19 mouse cellular contexts compared by ENCODE assay signal in genomic region chr10:42537571-42538316, GRCm38 (mm10). TPM values are rescaled to one million over a fixed set of nuclear protein-coding genes. Genes with fewer than 3 reads are reported as not detected.
DNase-seq lines count a peak whose midpoint lies in the region; ATAC-seq and TF ChIP-seq lines count a peak whose summit lies in the region.
"Had no signal": no experiment of that assay in that cellular context is flagged by ENCODE, and none has a peak within 500 bp of the region (broad histone marks: within the 10 kb centered on the region; RNA-seq: fewer than 3 reads in every experiment).

No protein-coding gene starts in this region.

- no peaks in the 10 kb centered on the region; the same call in 1 of the 2 replicates for H3K27me3 ChIP-seq in hindbrain, embryonic 10.5 days (ENCODE audit: insufficient read depth, poor library complexity, severe bottlenecking)
- H3K27me3 ChIP-seq in hindbrain, embryonic 12.5 days, result no peaks in the 10 kb centered on the region
- no peaks in the 10 kb centered on the region for H3K27me3 ChIP-seq in erythroblast, embryonic 14.5 days (ENCODE audit: control insufficient read depth)
- H3K27me3 ChIP-seq in liver, postnatal 0 days (ENCODE audit: insufficient read depth, low read length), result no peaks in the 10 kb centered on the region
- no peaks in the 10 kb centered on the region for H3K27me3 ChIP-seq in kidney, adult 2 months (replicated peaks; ENCODE audit: control insufficient read depth, insufficient read depth, low read length)

- no peak for ATAC-seq in hindbrain, embryonic 12.5 days (ENCODE audit: low FRiP score)
- peak; percentile 95 for ATAC-seq in liver, postnatal 0 days
- ATAC-seq: CD4-positive, CD25-positive, alpha-beta regulatory T cell, adult 4 months; midbrain, embryonic 15.5 days had no signal

- H3K9me3 ChIP-seq in hindbrain, embryonic 10.5 days, result no peaks in the 10 kb centered on the region
- H3K9me3 ChIP-seq in hindbrain, embryonic 12.5 days (replicated peaks), result no peaks in the 10 kb centered on the region
- peaks cover 2% of the 10 kb centered on the region; the same call in 1 of the 2 replicates for H3K9me3 ChIP-seq in erythroblast, embryonic 14.5 days (ENCODE audit: control insufficient read depth, low read length)
- no peaks in the 10 kb centered on the region for H3K9me3 ChIP-seq in liver, postnatal 0 days (ENCODE audit: low read length)
- H3K9me3 ChIP-seq: midbrain, embryonic 15.5 days; neural tube, embryonic 13.5 days had no signal

- H3K4me2 ChIP-seq in hindbrain, embryonic 12.5 days (replicated peaks), result no peak overlapping the region
- peak overlapping the region; percentile 49 for H3K4me2 ChIP-seq in liver, postnatal 0 days (ENCODE audit: low read depth, low read length)
- H3K4me2 ChIP-seq: hindbrain, embryonic 14.5 days; midbrain, embryonic 15.5 days; neural tube, embryonic 13.5 days had no signal

- WGBS in hindbrain, embryonic 10.5 days, result 84% methylated on average over 9 of the region's 9 CpGs
- 88% methylated on average over 9 of the region's 9 CpGs for WGBS in hindbrain, embryonic 12.5 days
- 63% methylated on average over 9 of the region's 9 CpGs for WGBS in bone marrow, adult 2 months
- WGBS in liver, postnatal 0 days (ENCODE audit: insufficient replicate concordance), result 58% methylated on average over 9 of the region's 9 CpGs
- 87% methylated on average over 9 of the region's 9 CpGs for WGBS in kidney, adult 2 months

- no peak for TF ChIP-seq POLR2A in bone marrow, adult 2 months (IDR thresholded peaks at IDR 0.05; ENCODE audit: borderline replicate concordance, control insufficient read depth, low read depth, low read length)
- no peak for TF ChIP-seq POLR2A in kidney, adult 2 months (IDR thresholded peaks at IDR 0.05; ENCODE audit: low read depth, low read length)

- no peak for TF ChIP-seq CTCF in bone marrow, adult 2 months (IDR thresholded peaks at IDR 0.05; ENCODE audit: control insufficient read depth, insufficient read depth, low read length)
- TF ChIP-seq CTCF in liver, postnatal 0 days (IDR thresholded peaks at IDR 0.05; ENCODE audit: low read depth), result no peak
- no peak for TF ChIP-seq CTCF in kidney, adult 2 months (conservative IDR thresholded peaks at IDR 0.05; ENCODE audit: insufficient read depth, insufficient read length, low read depth, low read length)

- H3K9ac ChIP-seq in hindbrain, embryonic 12.5 days, result no peak overlapping the region
- H3K9ac ChIP-seq in liver, postnatal 0 days (replicated peaks), result peak overlapping the region; percentile 57
- H3K9ac ChIP-seq: hindbrain, embryonic 14.5 days; midbrain, embryonic 15.5 days; neural tube, embryonic 13.5 days had no signal

- no peak for DNase-seq in hindbrain, embryonic 10.5 days (ENCODE audit: low spot score)
- DNase-seq in liver, postnatal 0 days, result peak; percentile 57
- DNase-seq in layer of hippocampus, postnatal 14 days (ENCODE audit: low spot score in 2 of 2), result no peak
- no peak for DNase-seq in kidney, adult 2 months
- DNase-seq: cerebellum, postnatal 36 days; heart, adult 18-20 months; layer of hippocampus, adult 9-11 months; lung, postnatal 10 days; thymus, postnatal 14 days had no signal

- H3K4me3 ChIP-seq in hindbrain, embryonic 10.5 days, result no peak overlapping the region
- no peak overlapping the region for H3K4me3 ChIP-seq in hindbrain, embryonic 12.5 days
- no peak overlapping the region for H3K4me3 ChIP-seq in bone marrow, adult 2 months (replicated peaks; ENCODE audit: control insufficient read depth, low read depth, low read length)
- H3K4me3 ChIP-seq in erythroblast, embryonic 14.5 days (replicated peaks), result peak overlapping the region; percentile 38
- no peak overlapping the region for H3K4me3 ChIP-seq in liver, postnatal 0 days (ENCODE audit: low read depth, low read length)
- H3K4me3 ChIP-seq in kidney, adult 2 months (ENCODE audit: insufficient read depth, low read depth, low read length), result no peak overlapping the region
- H3K4me3 ChIP-seq: midbrain, embryonic 15.5 days; neural tube, embryonic 13.5 days had no signal

- H3K36me3 ChIP-seq in hindbrain, embryonic 10.5 days, result peaks cover 39% of the 10 kb centered on the region
- peaks cover 13% of the 10 kb centered on the region; the same call in 1 of the 2 replicates for H3K36me3 ChIP-seq in hindbrain, embryonic 12.5 days
- peaks cover 62% of the 10 kb centered on the region for H3K36me3 ChIP-seq in erythroblast, embryonic 14.5 days (ENCODE audit: control insufficient read depth)
- H3K36me3 ChIP-seq in liver, postnatal 0 days (replicated peaks; ENCODE audit: insufficient read depth, low read length), result peaks cover 29% of the 10 kb centered on the region
- H3K36me3 ChIP-seq in kidney, adult 2 months (ENCODE audit: control insufficient read depth, insufficient read depth, low read length), result no peaks in the 10 kb centered on the region

- TF ChIP-seq EP300 in liver, postnatal 0 days (IDR thresholded peaks at IDR 0.05; ENCODE audit: low read depth), result peak; percentile 98

- peak overlapping the region; percentile 35; the same call in 1 of the 2 replicates for H3K27ac ChIP-seq in hindbrain, embryonic 10.5 days
- H3K27ac ChIP-seq in hindbrain, embryonic 12.5 days, result no peak overlapping the region; the same call in 1 of the 2 replicates
- peak overlapping the region; percentile 80 for H3K27ac ChIP-seq in bone marrow, adult 2 months (ENCODE audit: control insufficient read depth, insufficient read depth, low read depth, low read length, poor library complexity)
- peak overlapping the region; percentile 92 for H3K27ac ChIP-seq in liver, postnatal 0 days (ENCODE audit: low read depth)
- no peak overlapping the region for H3K27ac ChIP-seq in kidney, adult 2 months (ENCODE audit: insufficient read depth, low read depth, low read length)
- H3K27ac ChIP-seq: hindbrain, embryonic 14.5 days; midbrain, embryonic 15.5 days; neural tube, embryonic 13.5 days had no signal

- H3K4me1 ChIP-seq in hindbrain, embryonic 10.5 days (replicated peaks), result peaks cover 19% of the 10 kb centered on the region
- peaks cover 3% of the 10 kb centered on the region; the same call in 1 of the 2 replicates for H3K4me1 ChIP-seq in hindbrain, embryonic 12.5 days
- peaks cover 5% of the 10 kb centered on the region; the same call in 1 of the 2 replicates for H3K4me1 ChIP-seq in bone marrow, adult 2 months (ENCODE audit: control insufficient read depth, insufficient read depth, low read length)
- H3K4me1 ChIP-seq in erythroblast, embryonic 14.5 days (ENCODE audit: control insufficient read depth), result peaks cover 84% of the 10 kb centered on the region
- peaks cover 36% of the 10 kb centered on the region for H3K4me1 ChIP-seq in liver, postnatal 0 days (ENCODE audit: insufficient read depth)
- no peaks in the 10 kb centered on the region for H3K4me1 ChIP-seq in kidney, adult 2 months (ENCODE audit: control insufficient read depth, insufficient read depth, low read length)
- H3K4me1 ChIP-seq: midbrain, embryonic 15.5 days; neural tube, embryonic 13.5 days had no signal

RNA-seq across cellular contexts. Expression of gene Snx3, which starts 35.9 kb away (rescaled TPM):
- polyA plus RNA-seq in hindbrain, embryonic 10.5 days (2016; fragmentation: Nextera tagmentation; extraction: Ambion mirVana), result 235 and 242 TPM in 2 replicates
- polyA plus RNA-seq in hindbrain, embryonic 12.5 days (2016; fragmentation: Nextera tagmentation; extraction: Ambion mirVana), result 242 and 249 TPM in 2 replicates
- polyA plus RNA-seq in bone marrow, adult 2 months (2011; ENCODE audit: insufficient read depth, insufficient read length, low replicate concordance, missing spikeins), result 54.6 and 93.1 TPM in 2 replicates
- polyA plus RNA-seq in erythroblast, embryonic 14.5 days (2012), result 66.4 and 71.6 TPM in 2 replicates
- polyA plus RNA-seq in liver, postnatal 0 days (2015; fragmentation: Nextera tagmentation; extraction: Ambion mirVana), result 173 and 176 TPM in 2 replicates
- 100 to 1,000 TPM; 195 to 214 TPM for total RNA-seq in layer of hippocampus, postnatal 14 days (2021)
- 348 and 430 TPM in 2 replicates for polyA plus RNA-seq in kidney, adult 2 months (2012; rRNA removed)

RNA-seq across cellular contexts. Expression of gene Nr2e1, which starts 45.7 kb away (rescaled TPM):
- 1.2 and 3.0 TPM in 2 replicates for polyA plus RNA-seq in hindbrain, embryonic 10.5 days (2016; fragmentation: Nextera tagmentation; extraction: Ambion mirVana)
- 1.1 and 2.1 TPM in 2 replicates for polyA plus RNA-seq in hindbrain, embryonic 12.5 days (2016; fragmentation: Nextera tagmentation; extraction: Ambion mirVana)
- polyA plus RNA-seq in bone marrow, adult 2 months (2011; ENCODE audit: insufficient read depth, insufficient read length, low replicate concordance, missing spikeins), result not detected in 2 replicates
- polyA plus RNA-seq in erythroblast, embryonic 14.5 days (2012), result not detected in 2 replicates
- not detected in 2 replicates for polyA plus RNA-seq in liver, postnatal 0 days (2015; fragmentation: Nextera tagmentation; extraction: Ambion mirVana)
- total RNA-seq in layer of hippocampus, postnatal 14 days (2021), result 10 to 100 TPM; 13.3 to 14.9 TPM
- not detected in 2 replicates for polyA plus RNA-seq in kidney, adult 2 months (2012; rRNA removed)
- total RNA-seq: adrenal gland, adult 18-20 months; heart, adult 18-20 months had no signal
- polyA plus RNA-seq: CD4-positive, CD25-positive, alpha-beta regulatory T cell, adult 4 months; hindbrain, embryonic 14.5 days; kidney, embryonic 16.5 days; limb, embryonic 11.5 days; neural tube, embryonic 13.5 days had no signal

RNA-seq across cellular contexts. Expression of gene Ostm1, which starts 45.9 kb away (rescaled TPM):
- 15.3 and 16.1 TPM in 2 replicates for polyA plus RNA-seq in hindbrain, embryonic 10.5 days (2016; fragmentation: Nextera tagmentation; extraction: Ambion mirVana)
- polyA plus RNA-seq in hindbrain, embryonic 12.5 days (2016; fragmentation: Nextera tagmentation; extraction: Ambion mirVana), result 24.9 TPM in 2 replicates
- polyA plus RNA-seq in bone marrow, adult 2 months (2011; ENCODE audit: insufficient read depth, insufficient read length, low replicate concordance, missing spikeins), result 11.5 and 16.3 TPM in 2 replicates
- polyA plus RNA-seq in erythroblast, embryonic 14.5 days (2012), result 0.23 and 0.34 TPM in 2 replicates
- polyA plus RNA-seq in liver, postnatal 0 days (2015; fragmentation: Nextera tagmentation; extraction: Ambion mirVana), result 10.2 and 12.1 TPM in 2 replicates
- total RNA-seq in layer of hippocampus, postnatal 14 days (2021), result 10 to 100 TPM; 51.9 to 52.0 TPM
- 15.4 and 15.5 TPM in 2 replicates for polyA plus RNA-seq in kidney, adult 2 months (2012; rRNA removed)

RNA-seq across cellular contexts. Expression of gene Afg1l, which starts 59.4 kb away (rescaled TPM):
- 4.6 and 4.8 TPM in 2 replicates for polyA plus RNA-seq in hindbrain, embryonic 10.5 days (2016; fragmentation: Nextera tagmentation; extraction: Ambion mirVana)
- polyA plus RNA-seq in hindbrain, embryonic 12.5 days (2016; fragmentation: Nextera tagmentation; extraction: Ambion mirVana), result 5.4 and 7.4 TPM in 2 replicates
- 4.1 and 5.0 TPM in 2 replicates for polyA plus RNA-seq in bone marrow, adult 2 months (2011; ENCODE audit: insufficient read depth, insufficient read length, low replicate concordance, missing spikeins)
- 0.21 and 0.34 TPM in 2 replicates for polyA plus RNA-seq in erythroblast, embryonic 14.5 days (2012)
- 2.3 and 2.9 TPM in 2 replicates for polyA plus RNA-seq in liver, postnatal 0 days (2015; fragmentation: Nextera tagmentation; extraction: Ambion mirVana)
- 10 to 100 TPM in 1 of 2 experiments, 1 to 10 TPM in 1; 9.9 to 12.0 TPM for total RNA-seq in layer of hippocampus, postnatal 14 days (2021)
- polyA plus RNA-seq in kidney, adult 2 months (2012; rRNA removed), result 14.9 and 21.7 TPM in 2 replicates

Comparison
In these comparisons a context has a peak if more than half of its experiments do, and no peak if none do; other contexts are left out.
1. H3K27ac ChIP-seq: peak in hindbrain, embryonic 10.5 days (single experiment), bone marrow, adult 2 months (single experiment) and liver, postnatal 0 days (single experiment); none in hindbrain, embryonic 12.5 days (single experiment) and kidney, adult 2 months (single experiment).